Mouse (Mus musculus) cerebellum, adult 2 months (tissue): ENCODE results near the gene 1810009A15Rik.

ENCODE experiments used
- CTCF ChIP-seq: fragments of 200-500 bp; IDR thresholded peaks from 2 replicates; pipeline ENCODE4 v1.5.1; 2011; ENCODE audit warnings: low read depth, mild to moderate bottlenecking, control low read depth, low read length, moderate library complexity, borderline replicate concordance; ENCODE audit not compliant: insufficient read depth
- POLR2A ChIP-seq: fragments of 200-500 bp; IDR thresholded peaks from 2 replicates; pipeline ENCODE4 v1.6.1; 2011; ENCODE audit warnings: low read length, control low read depth, borderline replicate concordance; ENCODE audit not compliant: insufficient read depth

DNA sequence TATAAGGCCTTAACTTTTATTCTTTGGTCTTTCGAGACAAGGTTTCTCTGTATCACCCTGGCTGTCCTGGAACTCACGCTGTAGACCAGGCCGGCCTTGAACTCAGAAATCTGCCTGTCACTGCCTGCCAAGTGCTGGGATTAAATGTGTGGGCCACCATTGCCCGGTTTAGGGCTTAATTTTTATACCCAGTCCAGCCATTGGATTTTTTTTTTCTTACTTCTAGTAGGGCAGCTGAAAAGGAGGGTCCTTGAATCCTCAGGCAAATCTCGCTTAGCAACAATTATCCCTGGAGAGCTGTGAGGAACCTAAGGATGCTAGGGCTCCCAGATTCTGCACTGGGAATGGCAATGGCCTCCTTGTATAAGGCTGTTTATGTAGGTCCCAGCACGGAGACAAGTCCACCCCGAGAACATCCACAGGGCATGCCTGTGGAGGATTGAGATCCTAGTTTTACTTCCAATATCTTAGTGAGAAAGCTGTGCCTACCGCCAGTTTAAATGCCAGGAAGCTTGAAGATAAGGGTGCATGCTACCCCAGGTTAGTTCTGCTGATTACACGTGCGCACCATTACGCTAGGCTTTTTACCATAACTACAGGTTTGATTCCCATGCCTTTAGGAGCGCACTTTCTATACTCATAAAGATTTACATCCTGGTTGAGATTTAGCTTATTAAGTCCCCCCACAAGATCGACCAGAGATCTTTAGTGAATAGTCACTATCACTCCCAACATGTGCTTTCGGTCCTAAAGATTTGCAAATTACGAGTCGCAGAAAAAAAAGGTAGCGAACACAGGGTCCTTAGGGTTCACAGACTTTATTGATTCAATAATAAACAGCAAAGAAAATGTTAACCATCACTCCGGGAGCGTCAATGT, 829 bp upstream of the 1810009A15Rik start:
- TF ChIP-seq CTCF (no peak), POLR2A (no peak)
